Mouse (Mus musculus): ENCODE data around the gene B4galt2. TPM values are rescaled to one million over a fixed set of nuclear protein-coding genes. Genes with fewer than 3 reads are reported as not detected.

Gene B4galt2
- polyA plus RNA-seq, 1 experiment from 2014 or later, result 16.6 TPM

- no peak overlapping the region for H3K4me3 ChIP-seq (replicated peaks)
- H3K9ac ChIP-seq, result no peak overlapping the region
- peak overlapping the region; percentile 18; the same call in 1 of the 2 replicates for H3K27ac ChIP-seq
- ATAC-seq (ENCODE audit: insufficient read depth, low FRiP score, low read depth), result peak; percentile 19; the same call in 1 of the 2 replicates
- H3K36me3 ChIP-seq, result no peaks in the 10 kb centered on the region
- H3K9me3 ChIP-seq, result no peaks in the 10 kb centered on the region
- no peak overlapping the region for H3K4me2 ChIP-seq
- no peaks in the 10 kb centered on the region for H3K27me3 ChIP-seq (replicated peaks)
- peaks cover 36% of the 10 kb centered on the region for H3K4me1 ChIP-seq
- 60% methylated on average over 9 of the region's 9 CpGs for WGBS
These were observed 51.2 kb downstream of the B4galt2 start for GRCm38 (mm10) chr4:117831920-117832691.

- WGBS, result 73% methylated on average over 2 of the region's 2 CpGs
- ATAC-seq (ENCODE audit: insufficient read depth, low FRiP score, low read depth), result no peak
- Histone ChIP-seq H3K4me2 (no peak overlapping the region), H3K4me3 (replicated peaks) (no peak overlapping the region), H3K27ac (peak overlapping the region; percentile 18; the same call in 1 of the 2 replicates), H3K4me1 (peaks cover 31% of the 10 kb centered on the region), H3K9me3 (no peaks in the 10 kb centered on the region), H3K9ac (no peak overlapping the region), H3K36me3 (no peaks in the 10 kb centered on the region), H3K27me3 (replicated peaks) (no peaks in the 10 kb centered on the region)
These were observed 51.8 kb downstream of the B4galt2 start for GRCm38 (mm10) chr4:117831499-117831898.

DNA sequence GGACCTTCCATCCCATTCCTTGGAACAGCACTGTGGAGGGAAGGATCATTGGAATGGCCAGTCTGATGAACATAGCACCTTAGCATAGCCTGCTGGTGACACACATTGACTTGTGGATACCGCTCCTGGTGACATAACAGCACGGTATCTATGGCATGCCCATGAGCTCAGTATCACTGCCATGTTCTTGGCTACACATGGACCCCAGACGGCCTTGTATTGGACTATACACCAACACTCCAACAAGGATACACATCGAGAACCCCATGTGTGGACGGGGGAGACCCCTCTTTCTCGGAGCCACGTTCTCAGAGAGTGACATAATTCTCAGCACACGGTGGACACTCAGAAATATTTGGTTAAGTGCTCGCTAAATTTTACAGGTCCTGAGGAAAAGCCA is 52.5 kb downstream of the B4galt2 start:
- Histone ChIP-seq H3K4me3 (replicated peaks) (no peak overlapping the region), H3K9me3 (no peaks in the 10 kb centered on the region), H3K27ac (peak overlapping the region; percentile 77; the same call in 1 of the 2 replicates), H3K27me3 (replicated peaks) (no peaks in the 10 kb centered on the region), H3K9ac (no peak overlapping the region), H3K4me1 (peaks cover 31% of the 10 kb centered on the region), H3K36me3 (no peaks in the 10 kb centered on the region), H3K4me2 (no peak overlapping the region)
- ATAC-seq (ENCODE audit: insufficient read depth, low FRiP score, low read depth), result no peak
- 92% methylated on average over 9 of the region's 9 CpGs for WGBS

DNA sequence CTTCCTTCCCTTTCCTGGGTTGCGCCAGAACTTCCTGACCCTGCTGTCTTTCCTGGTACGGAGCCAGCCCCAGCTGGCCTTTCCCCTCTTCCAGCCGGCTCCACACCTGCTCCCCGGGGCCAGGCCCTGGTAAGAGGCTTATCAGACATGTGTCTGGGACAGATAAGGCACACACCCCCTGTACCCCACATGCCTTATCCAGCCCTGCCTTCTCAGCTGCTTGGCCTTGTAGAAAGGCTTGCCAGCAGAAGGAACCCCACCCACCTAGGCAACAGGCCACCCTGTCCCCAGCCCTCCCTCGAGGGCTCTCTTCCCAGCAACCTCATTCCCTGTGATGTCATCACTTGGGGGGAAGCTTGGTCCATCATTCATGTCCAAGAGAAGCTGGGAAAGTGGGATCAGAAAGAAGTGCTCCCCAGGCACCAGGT is 53.1 kb downstream of the B4galt2 start:
- no peaks in the 10 kb centered on the region for H3K9me3 ChIP-seq
- ATAC-seq (ENCODE audit: insufficient read depth, low FRiP score, low read depth), result peak; percentile 91
- peak overlapping the region; percentile 39 for H3K4me2 ChIP-seq
- H3K27ac ChIP-seq, result peak overlapping the region; percentile 77
- H3K27me3 ChIP-seq (replicated peaks), result no peaks in the 10 kb centered on the region
- H3K4me1 ChIP-seq, result peaks cover 31% of the 10 kb centered on the region
- H3K9ac ChIP-seq, result no peak overlapping the region
- no peaks in the 10 kb centered on the region for H3K36me3 ChIP-seq
- H3K4me3 ChIP-seq (replicated peaks), result no peak overlapping the region
- WGBS, result 10% methylated on average over 5 of the region's 5 CpGs

DNA sequence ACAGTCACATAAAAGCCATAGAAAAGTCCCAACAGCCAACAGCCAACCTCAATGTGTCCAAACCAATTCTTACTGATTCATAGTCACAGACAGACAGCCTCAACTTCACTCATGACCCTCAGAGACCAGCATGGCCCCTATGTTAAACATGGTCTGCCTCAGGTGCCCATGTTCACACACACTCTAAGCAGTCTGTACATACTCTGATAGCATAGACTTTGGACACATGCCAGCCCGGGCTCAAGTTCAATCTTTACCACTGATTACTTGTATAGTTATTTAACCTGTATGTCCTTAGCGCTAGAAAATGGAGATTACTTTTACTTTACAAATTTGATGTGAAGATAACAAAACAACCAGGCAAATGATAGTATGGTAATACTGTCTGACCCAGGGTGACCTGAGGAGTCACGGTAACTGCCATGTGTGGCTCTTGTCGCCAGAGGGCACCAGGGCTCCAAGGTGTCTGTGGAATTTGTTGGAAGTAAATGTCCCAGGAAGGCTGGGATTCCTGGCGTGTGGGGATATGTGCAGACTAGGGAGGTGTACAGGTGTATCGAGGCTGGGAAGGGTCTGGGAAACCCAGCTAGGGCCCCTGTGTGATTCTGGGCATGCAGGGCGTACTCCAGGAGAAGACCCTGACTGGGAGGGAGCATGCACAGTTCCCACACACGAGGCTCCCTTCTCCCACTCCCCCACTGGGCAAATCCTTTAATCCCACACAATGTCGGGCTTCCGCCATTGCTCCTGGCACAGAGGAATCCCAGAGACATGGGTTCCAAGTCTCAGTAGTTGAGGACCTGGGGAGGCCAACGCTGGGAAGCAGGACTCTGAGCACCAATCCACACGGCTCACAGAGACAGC is 53.8 kb downstream of the B4galt2 start:
- H3K9me3 ChIP-seq, result no peaks in the 10 kb centered on the region
- H3K4me3 ChIP-seq (replicated peaks), result no peak overlapping the region
- 7% methylated on average over 12 of the region's 12 CpGs for WGBS
- H3K4me2 ChIP-seq, result peak overlapping the region; percentile 39
- peak; percentile 42 for ATAC-seq (ENCODE audit: insufficient read depth, low FRiP score, low read depth)
- no peak overlapping the region for H3K9ac ChIP-seq
- H3K27ac ChIP-seq, result peak overlapping the region; percentile 77
- peaks cover 28% of the 10 kb centered on the region for H3K4me1 ChIP-seq
- H3K27me3 ChIP-seq (replicated peaks), result no peaks in the 10 kb centered on the region
- no peaks in the 10 kb centered on the region for H3K36me3 ChIP-seq

- peaks cover 25% of the 10 kb centered on the region for H3K4me1 ChIP-seq
- no peak overlapping the region for H3K4me2 ChIP-seq
- H3K36me3 ChIP-seq, result no peaks in the 10 kb centered on the region
- no peaks in the 10 kb centered on the region for H3K27me3 ChIP-seq (replicated peaks)
- H3K4me3 ChIP-seq (replicated peaks), result no peak overlapping the region
- WGBS, result 57% methylated on average over 8 of the region's 8 CpGs
- no peak overlapping the region for H3K9ac ChIP-seq
- H3K9me3 ChIP-seq, result no peaks in the 10 kb centered on the region
- no peak for ATAC-seq (ENCODE audit: insufficient read depth, low FRiP score, low read depth)
- peak overlapping the region; percentile 50 for H3K27ac ChIP-seq
These were observed 54.6 kb downstream of the B4galt2 start for GRCm38 (mm10) chr4:117828572-117829145.

Other genes with a start within 250 kb of the B4galt2 start
- gene Dmap1, start 201.2 kb downstream of the B4galt2 start, polyA plus RNA-seq (2015; fragmentation: Nextera tagmentation; extraction: Ambion mirVana), result 47.2 and 50.7 TPM in 2 replicates
- not detected in 2 replicates for gene Gm12845, start 159.1 kb downstream of the B4galt2 start, polyA plus RNA-seq (2015; fragmentation: Nextera tagmentation; extraction: Ambion mirVana)
- 0.05 TPM in 1 of 2 replicates, not detected in the other for gene Klf17, start 117.8 kb downstream of the B4galt2 start, polyA plus RNA-seq (2015; fragmentation: Nextera tagmentation; extraction: Ambion mirVana)
- 14.2 and 15.0 TPM in 2 replicates for gene Slc6a9, start 49.0 kb downstream of the B4galt2 start, polyA plus RNA-seq (2015; fragmentation: Nextera tagmentation; extraction: Ambion mirVana)
- gene Ccdc24, start 10.9 kb downstream of the B4galt2 start, polyA plus RNA-seq (2015; fragmentation: Nextera tagmentation; extraction: Ambion mirVana), result 0.94 and 2.3 TPM in 2 replicates
- gene Atp6v0b, start 3.8 kb upstream of the B4galt2 start, polyA plus RNA-seq (2015; fragmentation: Nextera tagmentation; extraction: Ambion mirVana), result 214 and 232 TPM in 2 replicates
- 16.6 and 16.7 TPM in 2 replicates for gene Dph2, start 8.5 kb upstream of the B4galt2 start, polyA plus RNA-seq (2015; fragmentation: Nextera tagmentation; extraction: Ambion mirVana)
- gene Ipo13, start 31.5 kb upstream of the B4galt2 start, polyA plus RNA-seq (2015; fragmentation: Nextera tagmentation; extraction: Ambion mirVana), result 37.5 and 42.9 TPM in 2 replicates
- 6.9 and 7.0 TPM in 2 replicates for gene Artn, start 46.3 kb upstream of the B4galt2 start, polyA plus RNA-seq (2015; fragmentation: Nextera tagmentation; extraction: Ambion mirVana)